In genomic region chr7:113106731-113107130, GRCm38 (mm10) we compare ENCODE assay signal across 13 mouse cellular contexts.
"Had no signal": no experiment of that assay in that cellular context is flagged by ENCODE, and none has a peak within 500 bp of the region (broad histone marks: within the 10 kb centered on the region; RNA-seq: fewer than 3 reads in every experiment).

No protein-coding gene starts in this region.

- H3K9ac ChIP-seq: limb, embryonic 13.5 days; liver, embryonic 14.5 days; midbrain, embryonic 12.5 days had no signal

- DNase-seq: kidney, adult 11 months; kidney, adult 9 months; kidney, postnatal 36 days; left cerebral cortex, postnatal 4 days; lung, adult 18-20 months; right cerebral cortex, adult 18-20 months; right cerebral cortex, postnatal 25 days; thymus, adult 2 months; thymus, postnatal 25 days had no signal

- H3K4me2 ChIP-seq: limb, embryonic 13.5 days; midbrain, embryonic 12.5 days had no signal

- H3K4me3 ChIP-seq: limb, embryonic 13.5 days; midbrain, embryonic 12.5 days had no signal

- H3K27ac ChIP-seq: kidney, postnatal 0 days; limb, embryonic 13.5 days; liver, embryonic 14.5 days; midbrain, embryonic 12.5 days had no signal

- H3K27me3 ChIP-seq: limb, embryonic 13.5 days; midbrain, embryonic 12.5 days had no signal

- H3K4me1 ChIP-seq: midbrain, embryonic 12.5 days had no signal

- H3K9me3 ChIP-seq: limb, embryonic 13.5 days; midbrain, embryonic 12.5 days had no signal

- H3K36me3 ChIP-seq: limb, embryonic 13.5 days; midbrain, embryonic 12.5 days had no signal
